Mouse (Mus musculus) thymus, adult 2 months (tissue): ENCODE results near the gene Palm.

Experiments
- CTCF ChIP-seq: fragments of 200-500 bp; IDR thresholded peaks from 2 replicates; pipeline ENCODE4 v1.5.1; 2012; ENCODE audit warnings: mild to moderate bottlenecking, control low read depth, low read length, moderate library complexity, borderline replicate concordance; ENCODE audit not compliant: control insufficient read depth, poor library complexity, insufficient read depth; ENCODE audit errors: extremely low read depth
- POLR2A ChIP-seq: fragments of 200-500 bp; IDR thresholded peaks from 2 replicates; pipeline ENCODE4 v1.6.1; 2012; ENCODE audit warnings: mild to moderate bottlenecking, low read length, control low read depth, moderate library complexity; ENCODE audit not compliant: control insufficient read depth, poor library complexity, insufficient read depth; ENCODE audit errors: extremely low read depth

DNA sequence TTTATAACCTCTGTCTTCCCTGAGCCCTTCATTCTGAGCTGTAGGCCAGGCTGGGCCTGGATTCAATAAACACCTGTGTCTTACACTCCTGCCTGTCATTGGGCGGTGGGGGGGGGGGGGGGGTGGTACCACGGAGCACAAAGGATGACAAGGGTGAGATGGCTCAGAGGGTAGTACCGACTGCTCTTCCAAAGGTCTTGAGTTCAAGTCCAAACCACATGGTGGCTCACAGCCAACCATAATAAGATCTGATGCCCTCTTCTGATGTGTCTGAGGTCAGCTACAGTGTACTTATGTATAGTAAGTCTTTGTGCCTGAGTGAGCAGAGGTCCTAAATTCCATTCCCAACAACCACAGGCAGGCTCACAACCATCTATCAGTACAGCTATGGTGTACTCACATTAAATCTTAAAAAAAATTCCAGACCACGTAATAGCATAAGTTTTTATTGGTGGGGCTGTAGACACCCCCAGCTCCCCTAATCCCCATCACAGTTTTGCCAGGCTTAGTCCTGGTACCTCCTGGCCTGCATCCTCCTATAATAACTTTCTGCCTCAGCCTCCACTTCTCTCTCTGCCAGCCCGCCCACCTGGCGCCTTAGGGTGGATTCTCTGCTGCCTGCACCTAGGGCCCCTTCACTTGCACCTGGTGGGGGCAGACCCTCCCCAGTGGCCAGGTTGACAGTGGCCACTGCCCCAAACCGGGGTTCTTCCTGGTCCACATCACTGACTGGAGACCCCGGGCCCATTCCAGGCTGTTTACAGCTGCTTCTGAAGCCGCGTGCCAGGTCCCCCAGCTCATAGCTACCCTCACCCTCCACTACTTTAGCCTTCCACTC, 71.2 kb downstream of the Palm start:
- TF ChIP-seq CTCF, result no peak
- no peak for TF ChIP-seq POLR2A
